Mouse (Mus musculus) lung, embryonic 16.5 days (tissue): ENCODE measurements at regions not wholly inside any gene's neighbourhood (a gene's known extent, or its start where the extent isn't known, plus 50 kb on each side); places are given as distances from the start of the nearest gene placed in this dataset.

Source experiments
- ATAC-seq: fragments of 200-750 bp; cut with Nextera tagmentation; 2 replicates; pipeline ENCODE4 v1.8.0; 2017; ENCODE audit warnings: low read depth, mild to moderate bottlenecking, moderate library complexity
- H3K27ac ChIP-seq: fragments of 300-500 bp; sonication (generic); 2 replicates; pipeline ENCODE4 v1.5.1; 2014; ENCODE audit warnings: mild to moderate bottlenecking, control low read depth, low read length
- H3K27me3 ChIP-seq: fragments of 300-500 bp; sonication (generic); 2 replicates; pipeline ENCODE4 v1.6.1; 2014; ENCODE audit warnings: low read depth, low read length, mixed read lengths; ENCODE audit not compliant: control insufficient read depth, insufficient read depth
- H3K36me3 ChIP-seq: fragments of 300-500 bp; sonication (generic); 2 replicates; pipeline ENCODE4 v1.6.1; 2014; ENCODE audit warnings: low read length; ENCODE audit not compliant: control insufficient read depth, insufficient read depth
- H3K4me1 ChIP-seq: fragments of 300-500 bp; sonication (generic); replicated peaks from 2 replicates; pipeline ENCODE4 v1.6.1; 2014; ENCODE audit warnings: low read length, mixed read lengths; ENCODE audit not compliant: control insufficient read depth, insufficient read depth
- H3K4me2 ChIP-seq: fragments of 300-500 bp; sonication (generic); 2 replicates; pipeline ENCODE4 v1.6.1; 2014; ENCODE audit warnings: low read depth, low read length, control low read depth
- H3K4me3 ChIP-seq: fragments of 300-500 bp; sonication (generic); 2 replicates; pipeline ENCODE4 v1.5.1; 2014; ENCODE audit warnings: mild to moderate bottlenecking, low read length, control low read depth
- H3K9ac ChIP-seq: fragments of 300-500 bp; sonication (generic); 2 replicates; pipeline ENCODE4 v1.6.1; 2014; ENCODE audit warnings: low read length, control low read depth
- H3K9me3 ChIP-seq: fragments of 300-500 bp; sonication (generic); 2 replicates; pipeline ENCODE4 v1.6.1; 2016; ENCODE audit warnings: low read length; ENCODE audit not compliant: control insufficient read depth
- WGBS: fragments of 180-500 bp; shearing (Covaris S2); extraction: QIAGEN DNeasy Blood & Tissue Kit; methylation state at CpG from one replicate; pipeline ENCODE4 v1.1.7; 2014; 5-methylcytosine and 5-hydroxymethylcytosine counted together

- no peaks in the 10 kb centered on the region for H3K36me3 ChIP-seq
- no peaks in the 10 kb centered on the region for H3K27me3 ChIP-seq
- H3K4me1 ChIP-seq = no peaks in the 10 kb centered on the region
- H3K4me2 ChIP-seq = no peak overlapping the region
- no peak overlapping the region for H3K4me3 ChIP-seq
- no peak for ATAC-seq
- 86% methylated on average over 7 of the region's 7 CpGs for WGBS
- no peak overlapping the region for H3K9ac ChIP-seq
- no peaks in the 10 kb centered on the region for H3K9me3 ChIP-seq
- H3K27ac ChIP-seq = no peak overlapping the region
These were observed 244.7 kb downstream of the C1d start for GRCm38 (mm10) chr11:17502052-17502451.

- Histone ChIP-seq H3K4me1 (no peaks in the 10 kb centered on the region), H3K9me3 (no peaks in the 10 kb centered on the region), H3K9ac (no peak overlapping the region), H3K36me3 (no peaks in the 10 kb centered on the region), H3K4me2 (no peak overlapping the region), H3K27ac (no peak overlapping the region), H3K4me3 (no peak overlapping the region), H3K27me3 (no peaks in the 10 kb centered on the region)
- 67% methylated on average over 12 of the region's 12 CpGs for WGBS
- ATAC-seq = no peak
These were observed 265.0 kb downstream of the C1d start for GRCm38 (mm10) chr11:17522220-17522919.

- H3K36me3 ChIP-seq = no peaks in the 10 kb centered on the region
- no peaks in the 10 kb centered on the region for H3K27me3 ChIP-seq
- 88% methylated on average over 4 of the region's 4 CpGs for WGBS
- no peak overlapping the region for H3K9ac ChIP-seq
- no peak overlapping the region for H3K4me3 ChIP-seq
- no peaks in the 10 kb centered on the region for H3K4me1 ChIP-seq
- ATAC-seq = no peak
- no peak overlapping the region for H3K4me2 ChIP-seq
- H3K9me3 ChIP-seq = no peaks in the 10 kb centered on the region
- no peak overlapping the region for H3K27ac ChIP-seq
These were observed 265.9 kb downstream of the C1d start for GRCm38 (mm10) chr11:17523329-17523728.

GRCm38 (mm10) chr11:17524985-17525775, 267.8 kb downstream of the C1d start:
- no peak for ATAC-seq
- no peak overlapping the region for H3K4me3 ChIP-seq
- H3K9me3 ChIP-seq = no peaks in the 10 kb centered on the region
- H3K9ac ChIP-seq = no peak overlapping the region
- 44% methylated on average over 7 of the region's 7 CpGs for WGBS
- no peak overlapping the region for H3K27ac ChIP-seq
- H3K27me3 ChIP-seq = no peaks in the 10 kb centered on the region
- no peak overlapping the region for H3K4me2 ChIP-seq
- no peaks in the 10 kb centered on the region; the same call in 1 of the 2 replicates for H3K4me1 ChIP-seq
- H3K36me3 ChIP-seq = no peaks in the 10 kb centered on the region

GRCm38 (mm10) chr11:17526476-17526875, 269.1 kb downstream of the C1d start:
- no peaks in the 10 kb centered on the region; the same call in 1 of the 2 replicates for H3K4me1 ChIP-seq
- no peak overlapping the region for H3K4me3 ChIP-seq
- H3K27ac ChIP-seq = no peak overlapping the region
- WGBS = 74% methylated on average over 5 of the region's 5 CpGs
- no peaks in the 10 kb centered on the region for H3K9me3 ChIP-seq
- ATAC-seq = no peak
- H3K4me2 ChIP-seq = no peak overlapping the region
- H3K36me3 ChIP-seq = no peaks in the 10 kb centered on the region
- no peak overlapping the region for H3K9ac ChIP-seq
- no peaks in the 10 kb centered on the region for H3K27me3 ChIP-seq

- H3K36me3 ChIP-seq = no peaks in the 10 kb centered on the region
- WGBS = 56% methylated on average over 6 of the region's 6 CpGs
- no peaks in the 10 kb centered on the region for H3K27me3 ChIP-seq
- no peak overlapping the region for H3K4me2 ChIP-seq
- H3K9me3 ChIP-seq = no peaks in the 10 kb centered on the region
- no peak overlapping the region for H3K27ac ChIP-seq
- no peak overlapping the region for H3K9ac ChIP-seq
- no peak overlapping the region for H3K4me3 ChIP-seq
- H3K4me1 ChIP-seq = no peaks in the 10 kb centered on the region; the same call in 1 of the 2 replicates
- ATAC-seq = peak; percentile 90
These were observed 271.2 kb downstream of the C1d start for GRCm38 (mm10) chr11:17528609-17529008.

- H3K4me3 ChIP-seq = no peak overlapping the region
- ATAC-seq = no peak
- no peaks in the 10 kb centered on the region; the same call in 1 of the 2 replicates for H3K4me1 ChIP-seq
- no peaks in the 10 kb centered on the region for H3K9me3 ChIP-seq
- H3K9ac ChIP-seq = no peak overlapping the region
- no peaks in the 10 kb centered on the region for H3K27me3 ChIP-seq
- H3K36me3 ChIP-seq = no peaks in the 10 kb centered on the region
- WGBS = 69% methylated on average over 3 of the region's 3 CpGs
- H3K4me2 ChIP-seq = no peak overlapping the region
- H3K27ac ChIP-seq = no peak overlapping the region
These were observed 276.3 kb downstream of the C1d start for GRCm38 (mm10) chr11:17533706-17534105.

GRCm38 (mm10) chr11:17546286-17546685, 288.9 kb downstream of the C1d start:
- Histone ChIP-seq H3K36me3 (no peaks in the 10 kb centered on the region), H3K4me3 (no peak overlapping the region), H3K9me3 (no peaks in the 10 kb centered on the region), H3K4me1 (no peaks in the 10 kb centered on the region), H3K9ac (no peak overlapping the region), H3K27ac (no peak overlapping the region), H3K4me2 (no peak overlapping the region), H3K27me3 (no peaks in the 10 kb centered on the region)
- ATAC-seq = no peak

- Histone ChIP-seq H3K27ac (no peak overlapping the region), H3K4me2 (no peak overlapping the region), H3K9ac (no peak overlapping the region), H3K4me3 (no peak overlapping the region), H3K27me3 (no peaks in the 10 kb centered on the region), H3K9me3 (no peaks in the 10 kb centered on the region), H3K36me3 (no peaks in the 10 kb centered on the region), H3K4me1 (no peaks in the 10 kb centered on the region)
- WGBS = 77% methylated on average over 5 of the region's 5 CpGs
- no peak for ATAC-seq
These were observed 291.8 kb downstream of the C1d start for GRCm38 (mm10) chr11:17549148-17549547.
